Mouse (Mus musculus) c-Kit-positive CD71-positive TER-119-negative erythroid progenitor cells, embryonic 14.5 days (primary cell): ENCODE data around the gene Lrrc10.
"Not testable (repeated sequence)": the region's sequence is repeated elsewhere in the genome, so short reads cannot be mapped to it uniquely, and the experiment has no call there.

Experiments
- DNase-seq: peaks from one replicate; pipeline ENCODE4 v3.0.0-alpha.2; 2013; ENCODE audit warnings: low read depth

The Lrrc10 gene

DNA sequence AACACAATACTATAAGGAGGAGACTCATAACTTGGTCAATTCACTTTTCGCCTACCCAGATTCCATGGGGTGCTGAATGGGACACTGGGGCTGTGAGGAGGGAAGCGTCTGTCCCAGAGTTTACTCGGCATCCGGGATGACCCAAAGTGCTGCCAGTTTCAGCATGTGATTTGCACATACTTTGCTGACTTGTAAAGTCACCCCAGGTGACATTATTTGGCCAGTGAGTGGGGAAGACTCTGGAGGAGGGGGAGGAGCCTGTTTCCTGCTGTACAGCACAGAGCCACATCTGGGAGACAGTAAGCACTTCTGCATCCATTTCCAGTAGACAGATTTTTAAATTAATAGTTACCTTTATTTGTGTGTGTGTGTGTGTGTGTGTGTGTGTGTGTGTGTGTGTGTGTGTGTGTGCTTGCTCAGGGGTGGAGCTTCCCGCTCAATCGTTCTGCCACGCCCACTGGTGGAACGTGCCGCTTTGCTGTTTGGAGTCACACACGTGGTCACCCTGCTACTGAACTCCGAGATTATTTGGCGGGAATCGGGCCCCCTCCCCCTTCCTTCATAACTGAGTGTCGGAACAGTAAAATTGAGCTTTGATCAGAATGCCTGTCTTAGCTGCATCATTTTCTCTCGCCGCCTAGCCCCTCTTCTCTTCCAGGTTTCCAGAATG is 1.5 kb upstream of the Lrrc10 start:
- not testable (repeated sequence) for DNase-seq

DNA sequence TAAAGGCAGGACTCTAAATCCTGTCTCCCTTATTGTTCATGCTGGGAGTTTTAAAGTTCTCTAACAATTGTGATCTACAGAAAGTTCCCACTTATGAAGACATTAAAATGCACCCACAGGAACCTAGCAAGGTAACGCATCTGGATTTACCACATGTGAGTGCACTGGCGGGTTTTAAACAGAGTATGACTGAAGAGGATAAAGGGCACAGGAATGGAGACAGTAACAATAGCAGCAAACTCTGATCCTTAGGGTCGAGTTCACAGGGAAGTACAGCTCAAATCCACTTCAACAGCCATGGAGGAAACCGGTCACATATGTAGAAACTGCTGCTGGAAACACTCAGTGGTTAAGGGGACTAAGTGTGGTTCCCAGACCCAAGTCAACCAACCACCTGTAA is 4.1 kb downstream of the Lrrc10 start:
- DNase-seq, result no peak

DNA sequence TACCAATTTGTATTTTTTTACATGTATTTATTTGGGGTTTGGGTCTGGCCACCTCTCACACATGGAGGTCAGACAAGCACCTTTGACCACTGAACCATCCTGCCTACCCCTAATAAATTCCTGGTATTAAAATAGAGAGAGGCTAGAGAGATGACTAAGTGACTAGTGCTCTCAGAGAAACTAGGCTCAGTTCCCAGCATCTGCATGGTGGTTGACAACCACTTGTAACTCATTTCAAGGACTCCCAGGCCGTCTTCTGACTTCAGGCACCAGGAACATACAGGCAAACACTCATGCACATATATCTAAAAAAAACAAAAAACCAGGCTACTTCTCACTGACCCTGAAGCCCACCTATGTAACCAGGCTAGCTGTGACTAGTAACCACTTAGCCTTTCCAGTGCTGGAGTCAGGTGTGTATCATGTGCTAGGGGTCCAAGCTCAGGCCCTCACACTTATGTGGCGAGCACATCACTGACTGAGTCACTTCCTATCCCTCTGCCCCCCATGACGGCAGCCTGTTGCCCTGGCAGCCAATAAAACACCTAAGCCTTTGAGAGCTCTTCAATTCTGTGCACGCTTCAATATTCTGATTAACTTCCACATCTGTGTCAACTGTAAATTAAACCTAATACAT is 4.9 kb downstream of the Lrrc10 start:
- DNase-seq, result no peak

DNA sequence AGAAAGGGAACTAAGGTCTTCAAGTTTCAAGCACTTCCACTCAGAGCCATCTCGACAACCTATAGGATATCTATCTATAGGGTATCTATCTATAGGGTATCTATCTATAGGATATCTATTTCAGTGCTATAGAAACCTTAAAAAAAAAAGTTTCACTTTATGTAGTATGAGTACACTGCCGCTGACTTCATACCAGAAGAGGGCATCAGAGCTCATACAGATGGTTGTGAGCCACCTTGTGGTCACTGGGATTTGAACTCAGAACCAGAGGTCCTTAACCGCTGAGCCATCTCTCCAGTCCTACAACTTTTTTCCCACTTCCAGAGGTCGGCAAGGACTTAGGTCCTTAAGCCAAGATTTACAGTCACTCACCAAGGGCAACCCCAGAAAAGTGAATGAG is 10.5 kb downstream of the Lrrc10 start:
- DNase-seq, result no peak

DNA sequence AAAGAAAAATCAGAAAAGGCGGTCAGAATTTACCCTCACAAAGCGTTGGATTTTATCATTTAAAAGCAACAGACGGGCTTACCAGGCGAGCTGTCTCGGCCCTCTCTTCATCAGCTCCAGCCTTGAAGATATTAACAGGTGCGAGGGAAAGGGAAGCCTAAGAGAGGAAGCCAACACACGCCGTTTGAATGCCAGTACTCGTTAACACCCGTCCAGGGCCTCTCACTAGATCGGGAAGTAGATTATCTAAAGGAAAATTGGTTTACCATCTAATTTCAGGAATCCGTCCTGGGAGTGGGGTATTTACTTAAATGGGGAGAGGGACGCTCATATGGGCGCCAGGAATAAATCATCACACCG is 17.7 kb downstream of the Lrrc10 start:
- no peak for DNase-seq

DNA sequence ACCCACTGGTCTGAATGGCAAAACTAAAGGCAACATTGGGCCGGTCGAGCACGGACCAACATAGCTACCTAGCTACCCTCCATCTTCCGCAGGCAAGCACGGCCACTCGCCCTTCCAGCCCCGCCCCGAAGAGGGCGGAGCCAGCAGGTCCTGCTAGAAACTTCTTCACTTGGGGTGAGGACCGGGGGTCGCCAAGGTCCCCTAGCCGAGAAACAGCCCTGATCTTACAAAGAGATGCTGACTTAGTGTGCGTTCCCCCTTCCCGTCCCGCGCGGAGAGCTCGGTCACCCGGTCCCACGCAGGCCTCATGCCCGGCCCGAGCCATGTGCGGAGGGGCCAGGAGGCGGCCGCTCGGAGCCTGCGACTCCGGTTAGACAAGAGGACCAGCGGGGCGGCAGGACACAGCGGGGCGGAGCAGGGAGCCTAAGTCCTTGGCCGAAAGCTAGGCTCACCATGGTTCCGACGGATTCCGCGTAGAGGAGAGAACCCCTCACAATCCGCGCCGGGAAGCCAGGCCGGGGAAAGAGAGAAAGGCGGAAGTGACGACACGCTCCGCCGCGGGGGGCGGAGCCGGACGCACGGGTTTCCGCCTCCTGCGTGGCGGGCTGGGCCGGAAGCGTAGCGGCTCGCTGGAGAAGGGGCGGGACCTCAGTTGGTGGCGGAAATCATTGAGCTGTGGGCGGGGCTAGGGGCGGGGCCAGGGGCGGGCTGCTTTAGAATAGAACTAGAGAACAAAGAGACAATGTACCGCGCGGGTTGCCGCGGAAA is 18.3 kb downstream of the Lrrc10 start, which contains the start of gene Cct2:
Cct2 (minus strand) TSS at position 561 of the 768 bp plus-strand sequence.
- peak; percentile 92 for DNase-seq

DNA sequence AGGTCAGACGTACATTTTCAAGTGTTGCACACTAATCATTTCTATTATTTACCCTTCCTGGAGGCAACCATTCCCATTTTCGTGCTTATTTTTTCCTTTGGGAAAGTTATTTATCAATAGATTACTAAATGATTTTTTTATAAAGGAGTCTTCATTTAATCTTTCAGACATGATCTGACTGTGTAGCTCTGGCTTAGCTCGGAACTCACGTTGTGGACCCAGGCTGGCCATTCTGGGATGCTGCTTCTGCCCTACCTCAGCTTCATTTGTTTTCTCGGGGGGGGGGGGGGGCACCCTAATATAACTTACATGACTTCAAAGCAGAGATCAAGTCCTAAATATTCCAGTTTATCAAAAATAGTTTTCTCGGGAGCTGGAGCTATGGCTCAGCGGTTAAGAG is 18.9 kb downstream of the Lrrc10 start:
- no peak for DNase-seq

DNA sequence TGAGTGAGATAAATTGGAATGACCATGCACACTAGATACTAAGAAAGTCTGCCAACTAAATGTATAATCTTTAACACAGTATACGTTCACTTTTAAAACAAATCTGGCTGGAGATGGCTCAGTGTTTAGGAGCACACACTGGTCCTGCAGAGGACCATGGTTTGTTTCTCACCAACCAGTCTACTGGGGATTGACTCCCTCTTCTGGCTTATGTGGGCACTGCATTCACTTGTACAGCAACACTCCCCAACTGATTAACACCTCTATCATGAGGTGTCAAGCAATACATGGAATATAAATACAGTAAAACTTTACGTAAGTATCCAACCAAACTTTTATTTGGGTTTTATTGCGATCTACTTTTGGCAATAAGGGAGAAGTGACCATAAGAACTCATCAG is 24.0 kb downstream of the Lrrc10 start:
- peak; percentile 32 for DNase-seq

DNA sequence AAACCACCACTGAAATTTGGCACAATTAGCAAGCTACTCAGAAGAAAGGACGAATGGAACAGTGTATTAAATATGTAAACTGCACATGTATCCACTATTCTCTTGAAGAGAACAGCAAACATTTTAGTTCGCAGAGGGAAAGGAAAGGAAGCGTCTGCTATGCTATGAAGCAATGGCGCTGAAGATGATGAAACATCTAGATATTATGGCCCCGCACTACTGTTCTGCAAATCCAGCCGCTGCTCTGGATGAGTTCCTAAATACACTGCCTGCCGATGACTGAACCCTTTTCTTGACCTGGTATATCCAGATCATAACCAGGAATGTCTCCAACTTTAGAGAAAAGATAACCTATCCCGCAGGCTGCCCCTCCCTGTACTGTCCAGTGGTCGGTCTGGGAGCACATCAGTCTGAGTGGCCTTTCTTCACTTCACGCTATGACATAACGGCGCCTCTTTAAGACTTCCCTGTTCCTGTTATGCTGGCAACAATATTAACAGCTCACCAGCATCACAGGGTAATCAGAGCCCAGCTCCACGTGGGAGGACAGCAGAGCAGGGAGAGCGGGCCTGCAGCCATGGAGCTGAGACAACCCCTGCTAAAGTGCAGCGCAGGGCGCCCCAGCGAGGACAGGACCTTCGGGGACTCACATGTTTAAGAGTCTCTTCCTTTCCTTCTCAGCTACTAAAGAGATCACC is 27.2 kb downstream of the Lrrc10 start:
- no peak for DNase-seq

DNA sequence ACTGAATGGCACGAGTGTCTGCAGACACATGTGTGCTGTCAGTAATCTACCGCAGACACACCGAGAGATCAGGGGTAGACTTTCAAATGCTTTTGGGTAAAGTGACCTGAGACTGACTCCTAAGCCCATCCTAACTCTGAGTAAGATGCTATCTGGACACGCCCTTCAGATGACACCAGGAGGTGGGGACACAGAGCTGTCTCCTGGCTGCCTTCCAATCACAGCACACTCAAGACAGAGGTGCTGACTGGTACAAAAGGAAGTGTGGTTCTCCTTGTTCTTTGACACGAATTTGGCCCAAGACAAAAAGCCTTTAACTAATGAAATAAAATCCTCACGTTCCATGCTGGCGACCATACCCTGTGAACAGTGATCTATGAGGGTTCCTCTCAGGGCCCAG is 28.0 kb downstream of the Lrrc10 start:
- no peak for DNase-seq

DNA sequence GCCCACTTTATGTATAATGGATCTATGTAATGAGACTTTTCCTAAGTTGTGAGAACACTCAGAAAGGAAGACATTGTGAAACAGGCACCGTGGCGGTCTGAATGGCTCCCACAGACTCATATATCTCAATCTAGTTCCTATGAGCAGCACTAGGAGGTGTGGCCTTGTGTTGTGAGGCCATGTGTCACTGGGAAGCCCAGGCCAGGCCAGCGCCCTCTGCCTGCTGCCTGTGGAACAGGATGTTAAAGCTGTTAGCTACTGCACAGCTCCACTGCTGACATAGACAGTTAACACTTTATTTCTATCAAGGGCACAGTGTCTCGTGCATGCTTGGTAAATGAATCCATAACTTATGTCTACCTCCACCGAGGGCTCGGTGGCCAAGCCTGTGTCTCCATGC is 33.1 kb downstream of the Lrrc10 start:
- peak; percentile 45 for DNase-seq

DNA sequence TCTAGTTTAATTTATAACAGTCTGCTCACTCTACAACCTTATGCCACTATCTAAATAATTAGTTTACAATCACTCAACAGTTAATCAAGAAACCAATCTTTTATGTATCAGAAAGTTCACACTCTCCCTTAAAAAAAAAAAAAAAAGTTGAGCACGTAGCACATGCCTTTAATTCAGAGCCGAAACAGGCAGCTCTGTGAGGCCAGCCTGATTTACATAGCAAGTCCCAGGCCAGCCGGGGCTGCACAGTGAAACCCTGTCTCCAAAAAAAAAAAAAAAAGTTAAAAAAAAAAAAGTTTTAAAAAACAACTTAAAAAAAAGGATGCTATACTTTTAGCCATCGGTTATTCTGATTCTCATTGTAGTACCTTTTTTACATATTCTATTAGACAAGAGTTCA is 36.2 kb downstream of the Lrrc10 start:
- no peak for DNase-seq

DNA sequence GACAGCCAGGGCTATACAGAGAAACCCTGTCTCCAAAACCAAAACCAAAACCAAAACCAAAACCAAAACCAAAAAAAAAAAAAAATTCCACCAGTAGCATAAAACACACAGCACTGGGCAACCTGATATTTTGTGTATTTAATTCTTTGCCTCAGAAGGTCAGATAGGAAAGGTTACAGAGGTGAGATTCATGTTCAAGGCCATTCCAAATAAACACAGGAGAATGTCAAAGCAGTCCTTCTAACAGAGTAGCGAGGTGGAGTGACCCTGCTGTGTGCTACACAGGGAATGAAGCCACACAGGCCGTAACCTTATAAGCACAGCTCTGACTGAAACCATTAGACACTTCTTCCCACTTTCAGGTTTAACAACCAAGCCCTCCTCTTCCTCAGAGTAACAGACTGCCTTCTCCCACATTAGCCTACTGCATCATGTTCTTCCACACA is 36.8 kb downstream of the Lrrc10 start:
- no peak for DNase-seq

DNA sequence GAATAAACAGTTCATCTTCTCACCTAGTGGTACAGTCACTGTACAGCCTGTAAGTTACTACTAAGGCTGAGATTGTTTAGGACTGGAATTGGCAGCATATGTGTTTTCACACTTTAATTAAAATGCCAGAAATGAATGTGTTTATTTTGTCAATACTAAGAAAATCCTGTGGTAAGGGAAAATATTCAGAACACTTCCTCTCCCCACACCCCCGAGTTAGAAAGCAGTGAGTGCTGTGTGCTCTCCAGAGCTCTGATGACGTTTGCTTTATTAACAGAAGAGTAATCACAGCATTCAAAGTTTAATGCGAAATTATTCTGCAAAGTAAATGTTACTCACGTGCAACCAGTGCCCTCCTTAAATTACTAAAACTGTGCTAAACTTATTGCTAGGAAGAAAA is 44.5 kb downstream of the Lrrc10 start:
- no peak for DNase-seq

DNA sequence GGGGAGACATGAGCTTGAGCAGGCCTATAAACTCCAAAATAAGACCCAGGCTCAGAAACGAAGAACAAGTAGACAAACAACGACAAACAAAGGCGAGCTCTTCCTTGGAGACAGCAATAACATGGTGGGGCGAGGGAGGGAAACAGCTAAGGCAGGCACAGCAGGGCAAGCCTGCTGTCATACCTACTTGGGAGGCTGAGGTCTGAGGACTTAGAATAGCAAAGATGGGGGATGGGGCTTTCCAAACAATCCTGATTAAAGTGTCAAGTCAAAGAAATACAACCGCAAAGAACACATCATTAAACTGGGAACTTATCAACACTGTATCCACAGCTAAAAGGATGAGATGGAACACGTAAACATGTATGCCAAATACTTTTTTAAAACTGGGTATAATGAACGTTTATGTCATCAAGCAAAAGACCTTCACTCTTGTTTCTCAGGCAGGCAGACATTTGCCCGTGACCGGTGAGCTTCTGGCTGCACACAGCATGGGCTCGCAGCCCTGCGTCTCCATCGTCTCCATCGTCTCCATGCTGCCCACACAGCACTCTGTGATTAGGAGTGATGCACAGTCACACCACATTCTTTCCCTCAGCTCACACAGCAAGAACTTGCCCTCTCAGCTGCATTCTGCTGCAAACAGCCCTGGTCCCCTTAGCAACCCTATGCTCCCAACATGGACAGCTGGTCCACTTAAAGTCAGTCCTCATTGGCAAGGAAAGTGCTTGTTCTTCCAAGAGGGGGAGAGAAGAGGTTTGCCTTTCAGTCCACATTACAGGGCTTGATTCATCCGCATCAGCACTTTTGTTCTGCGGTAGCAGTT is 49.6 kb downstream of the Lrrc10 start:
- no peak for DNase-seq

DNA sequence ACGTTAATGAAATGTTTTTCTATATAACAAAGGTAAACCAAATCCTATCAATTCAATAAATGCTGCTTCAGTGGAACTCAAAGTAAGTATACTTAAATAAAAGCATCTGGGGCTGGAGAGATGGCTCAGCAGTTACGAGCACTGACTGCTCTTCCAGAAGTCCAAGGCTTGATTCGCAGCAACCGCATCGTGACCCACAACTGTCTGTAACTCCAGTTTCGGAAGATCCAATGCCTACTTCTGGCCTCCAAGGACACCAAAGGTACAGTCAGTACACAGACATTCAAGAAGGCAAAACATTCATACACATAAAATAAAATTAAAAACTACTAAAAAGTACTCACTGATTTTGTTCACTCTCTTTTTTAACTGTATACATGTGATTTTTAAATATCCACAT is 51.0 kb downstream of the Lrrc10 start:
- DNase-seq, result no peak
